Mouse (Mus musculus): Measurements from ENCODE around the gene Olfr1321.

The Olfr1321 gene

GRCm38 (mm10) chrX:49734959-49735358 lies at the start of gene Olfr1321:
Olfr1321 (minus strand) TSS chrX:49735059.
- DNase-seq, result no peak

DNA sequence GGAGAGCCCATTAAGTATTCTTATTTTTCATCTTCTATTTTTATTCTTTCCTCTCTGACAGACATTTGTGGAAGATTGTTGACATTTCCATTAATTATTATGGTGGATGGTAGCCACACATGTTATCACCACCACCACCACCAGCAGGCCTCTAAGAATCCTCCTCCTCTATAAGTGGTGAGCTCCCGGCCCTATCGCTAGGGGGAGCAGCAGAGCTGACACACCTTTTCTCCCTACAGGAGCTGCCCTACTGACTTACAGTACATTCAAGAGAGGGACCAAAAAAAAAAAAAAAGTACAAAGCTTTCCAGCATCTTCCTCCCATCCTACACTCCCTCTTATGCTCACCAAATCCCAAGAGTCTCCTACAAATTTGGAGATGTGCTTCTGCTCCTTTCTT lies 36.0 kb upstream of the Olfr1321 start:
- DNase-seq, result no peak

GRCm38 (mm10) chrX:49745192-49745591 lies 10.3 kb upstream of the Olfr1321 start:
- no peak for DNase-seq
